Mouse (Mus musculus): ENCODE results near the gene Neurl3. TPM values are rescaled to one million over a fixed set of nuclear protein-coding genes. Genes with fewer than 3 reads are reported as not detected.

Neurl3 gene
- total and polyA plus RNA-seq, 3 experiments: 0.08 to 0.09 (median 0.08) TPM

DNA sequence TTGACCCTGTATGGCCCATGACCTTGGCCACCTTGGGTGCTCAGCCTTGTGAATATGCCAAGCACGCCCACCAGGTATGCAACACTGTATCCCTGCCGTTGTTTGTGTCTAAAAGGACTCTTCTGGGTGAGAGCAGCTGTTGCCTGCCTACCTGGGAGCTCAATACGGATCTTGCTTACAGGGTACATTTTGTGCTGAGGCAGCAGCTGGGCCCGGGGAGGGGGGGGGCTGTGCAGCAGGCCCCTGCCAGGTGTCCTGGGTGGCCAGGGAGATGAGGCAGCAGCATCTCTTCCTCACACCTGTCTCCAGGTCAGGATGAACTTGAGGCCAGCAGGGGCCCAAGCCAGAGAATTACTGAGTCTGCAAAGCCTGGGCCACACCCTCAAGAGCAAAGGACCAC, 23.6 kb upstream of the Neurl3 start:
- H3K36me3 ChIP-seq (replicated peaks in 1 of 2; ENCODE audit: control insufficient read depth in 1 of 2, insufficient read depth in 1 of 2, low read length in 1 of 2): no peaks in the 10 kb centered on the region
- H3K9me3 ChIP-seq (replicated peaks; ENCODE audit: low read length): no peaks in the 10 kb centered on the region
- H3K27me3 ChIP-seq (replicated peaks): peaks cover 63% of the 10 kb centered on the region
- dilution Hi-C loops (cut with MboI; ENCODE audit: extremely low pct_ligation_motif_present, extremely low pct_unique_long_range_greater_than_20kb, low sequenced_read_pairs): no loop called here
- H3K4me2 ChIP-seq (ENCODE audit: insufficient read depth, low read depth, poor library complexity, severe bottlenecking): no peak overlapping the region
- no peak for TF ChIP-seq BHLHE40 (IDR thresholded peaks at IDR 0.05; ENCODE audit: low read depth, low read length)
- TF ChIP-seq MAFK (IDR thresholded peaks at IDR 0.05; ENCODE audit: insufficient replicate concordance, low read length): peak; percentile 56; the same call in 1 of the 2 replicates
- H3K79me2 ChIP-seq (replicated peaks; ENCODE audit: control insufficient read depth, extremely low read depth, insufficient read depth, poor library complexity, severe bottlenecking): no peaks in the 10 kb centered on the region
- no peak overlapping the region for H3K9ac ChIP-seq (ENCODE audit: insufficient read depth, low read depth)
- no peak overlapping the region for H3K4me3 ChIP-seq (replicated peaks in 1 of 3; ENCODE audit: low read depth in 2 of 3, low read length in 2 of 3, poor library complexity in 1 of 3)
- in situ Hi-C loops (cut with MboI; ENCODE audit: low pct_ligation_motif_present, low pct_unique_long_range_greater_than_20kb, low sequenced_read_pairs): no loop called here
- no peak overlapping the region for H3K27ac ChIP-seq (ENCODE audit: insufficient read depth, low read depth)
- peaks cover 49 to 91% of the 10 kb centered on the region in 2 experiments for H3K4me1 ChIP-seq (ENCODE audit: control insufficient read depth in 1 of 2, insufficient read depth in 2 of 2)
- DNase-seq (ENCODE audit: extremely low read depth): no peak

DNA sequence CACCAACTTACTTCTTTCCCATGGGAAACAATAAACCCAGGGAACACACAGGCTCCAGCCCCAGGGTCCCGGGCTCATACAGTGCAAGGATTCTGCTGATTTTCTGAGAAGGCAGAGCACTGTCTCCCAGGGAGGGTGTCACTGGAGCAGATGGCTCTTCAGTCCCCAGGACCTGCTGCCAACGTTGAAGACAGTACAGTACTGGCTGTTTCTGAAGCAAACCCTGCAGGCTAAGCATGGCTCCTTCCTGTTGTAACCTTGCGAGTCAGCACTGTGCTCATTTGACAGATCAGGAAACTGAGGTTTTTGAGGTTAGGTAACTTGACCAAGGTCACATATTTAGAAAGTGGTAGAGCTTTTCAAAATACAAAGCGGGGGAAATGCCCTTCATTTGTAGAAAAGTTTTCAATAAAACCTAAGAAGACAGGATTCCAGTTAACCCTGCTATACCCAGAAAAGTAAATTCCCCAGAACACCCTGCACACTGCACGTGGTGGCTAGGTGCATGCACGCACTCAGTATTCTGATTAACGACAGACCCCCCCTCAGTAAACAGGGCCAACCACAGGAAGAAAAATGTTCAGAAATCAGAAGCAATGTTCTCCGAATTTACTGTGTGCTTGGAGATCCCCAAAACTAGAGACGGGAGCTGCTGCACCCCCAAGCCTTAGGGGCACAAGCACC, 22.1 kb upstream of the Neurl3 start:
- dilution Hi-C loops (cut with MboI; ENCODE audit: extremely low pct_ligation_motif_present, extremely low pct_unique_long_range_greater_than_20kb, low sequenced_read_pairs) (no loop called here), in situ Hi-C loops (cut with MboI; ENCODE audit: low pct_ligation_motif_present, low pct_unique_long_range_greater_than_20kb, low sequenced_read_pairs) (no loop called here)
- peak; percentile 81 for DNase-seq (ENCODE audit: extremely low read depth)
- peak overlapping the region; percentile 53 for H3K4me2 ChIP-seq (ENCODE audit: insufficient read depth, low read depth, poor library complexity, severe bottlenecking)
- no peak overlapping the region for H3K4me3 ChIP-seq (replicated peaks in 1 of 3; ENCODE audit: low read depth in 2 of 3, low read length in 2 of 3, poor library complexity in 1 of 3)
- H3K9ac ChIP-seq (ENCODE audit: insufficient read depth, low read depth): no peak overlapping the region
- no peaks in the 10 kb centered on the region for H3K36me3 ChIP-seq (replicated peaks in 1 of 2; ENCODE audit: control insufficient read depth in 1 of 2, insufficient read depth in 1 of 2, low read length in 1 of 2)
- H3K9me3 ChIP-seq (replicated peaks; ENCODE audit: low read length): no peaks in the 10 kb centered on the region
- peaks cover 45 to 76% of the 10 kb centered on the region in 2 experiments for H3K4me1 ChIP-seq (ENCODE audit: control insufficient read depth in 1 of 2, insufficient read depth in 2 of 2)
- H3K27ac ChIP-seq (ENCODE audit: insufficient read depth, low read depth): no peak overlapping the region
- peaks cover 66% of the 10 kb centered on the region for H3K27me3 ChIP-seq (replicated peaks)
- no peaks in the 10 kb centered on the region for H3K79me2 ChIP-seq (replicated peaks; ENCODE audit: control insufficient read depth, extremely low read depth, insufficient read depth, poor library complexity, severe bottlenecking)
- TF ChIP-seq ZMIZ1 (IDR thresholded peaks at IDR 0.05; ENCODE audit: low read depth, low read length) (no peak), KAT2A (IDR thresholded peaks at IDR 0.05; ENCODE audit: insufficient replicate concordance, low read length) (no peak), CTCF (conservative IDR thresholded peaks at IDR 0.05 in 1 of 2, IDR thresholded peaks at IDR 0.05 in 1 of 2; ENCODE audit: low read depth in 2 of 2, low read length in 2 of 2) (no peak), SMC3 (IDR thresholded peaks at IDR 0.05; ENCODE audit: low read depth, low read length) (no peak; the same call in 1 of the 2 replicates), MAX (IDR thresholded peaks at IDR 0.05; ENCODE audit: low read length) (peak; percentile 54), ELF1 (IDR thresholded peaks at IDR 0.05; ENCODE audit: low read depth, low read length) (peak; percentile 67), ZKSCAN1 (IDR thresholded peaks at IDR 0.05; ENCODE audit: borderline replicate concordance, low read depth, low read length) (no peak), USF1 (IDR thresholded peaks at IDR 0.05; ENCODE audit: low read depth, low read length) (no peak), MYC (IDR thresholded peaks at IDR 0.05; ENCODE audit: low read depth, low read length) (peak; percentile 78; the same call in 1 of the 2 replicates), MAZ (IDR thresholded peaks at IDR 0.05; ENCODE audit: low read depth, low read length) (0 out of 2 replicates have a peak, but pooled peaks have one; percentile 46), NRF1 (IDR thresholded peaks at IDR 0.05; ENCODE audit: low read depth, low read length) (no peak), GABPA (IDR thresholded peaks at IDR 0.05; ENCODE audit: insufficient replicate concordance, low read depth, low read length) (no peak), RAD21 (IDR thresholded peaks at IDR 0.05; ENCODE audit: low read depth, low read length) (no peak), NELFE (IDR thresholded peaks at IDR 0.05; ENCODE audit: low read depth, low read length) (no peak), TCF12 (IDR thresholded peaks at IDR 0.05; ENCODE audit: low read depth, low read length) (peak; percentile 67), TBP (conservative IDR thresholded peaks at IDR 0.05; ENCODE audit: low read depth, low read length) (no peak), CHD2 (IDR thresholded peaks at IDR 0.05; ENCODE audit: low read length) (no peak), USF2 (conservative IDR thresholded peaks at IDR 0.05; ENCODE audit: low read depth, low read length) (no peak), MAFK (IDR thresholded peaks at IDR 0.05; ENCODE audit: insufficient replicate concordance, low read length) (peak; percentile 96), SIN3A (IDR thresholded peaks at IDR 0.05; ENCODE audit: low read length) (peak; percentile 68), POLR2AphosphoS2 (IDR thresholded peaks at IDR 0.05; ENCODE audit: low read depth, low read length) (no peak), POLR2A (IDR thresholded peaks at IDR 0.05; ENCODE audit: low read depth, low read length) (no peak), ETS1 (conservative IDR thresholded peaks at IDR 0.05; ENCODE audit: low read depth, low read length) (peak; percentile 91), ZC3H11A (IDR thresholded peaks at IDR 0.05; ENCODE audit: low read depth, low read length) (no peak), E2F4 (IDR thresholded peaks at IDR 0.05; ENCODE audit: insufficient replicate concordance, low read depth, low read length) (no peak), IRF4 (IDR thresholded peaks at IDR 0.05; ENCODE audit: low read depth, low read length) (peak; percentile 90), MEF2A (IDR thresholded peaks at IDR 0.05; ENCODE audit: borderline replicate concordance, low read depth, low read length) (peak; percentile 96), CHD1 (IDR thresholded peaks at IDR 0.05; ENCODE audit: low read depth, low read length) (no peak), JUND (conservative IDR thresholded peaks at IDR 0.05; ENCODE audit: low read depth, low read length) (peak; percentile 44; the same call in 1 of the 2 replicates), ZNF384 (IDR thresholded peaks at IDR 0.05; ENCODE audit: low read depth, low read length) (no peak), EP300 (IDR thresholded peaks at IDR 0.05; ENCODE audit: low read length) (peak; percentile 79)
